Mouse (Mus musculus): ENCODE results near the gene Cbx4.

DNA sequence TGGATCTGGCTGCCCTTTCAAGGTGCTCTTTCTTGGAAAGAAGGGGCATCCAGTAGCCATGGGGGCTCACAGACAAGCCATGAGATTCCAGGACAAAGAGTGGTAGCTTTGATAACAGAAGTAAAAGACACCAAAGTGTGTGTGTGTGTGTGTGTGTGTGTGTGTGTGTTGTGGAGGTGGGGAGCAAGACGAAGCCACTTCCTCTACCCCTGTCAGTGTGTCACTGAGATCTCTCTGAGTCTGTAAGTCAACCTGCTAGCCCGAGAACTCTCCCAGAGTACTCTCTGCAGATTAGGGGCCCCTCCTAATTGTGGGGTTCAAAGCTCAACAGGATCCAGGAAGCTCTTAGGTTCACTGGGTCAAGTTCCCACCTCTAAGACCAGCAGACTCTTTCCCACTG is 35.7 kb downstream of the Cbx4 start:
- TF ChIP-seq CTCF (IDR thresholded peaks at IDR 0.05) (no peak), EP300 (IDR thresholded peaks at IDR 0.05) (no peak)

Data from lung, postnatal 0 days (tissue).